Mouse (Mus musculus) kidney, adult 9 months (tissue): ENCODE measurements at regions not wholly inside any gene's neighbourhood (a gene's known extent, or its start where the extent isn't known, plus 50 kb on each side); places are given as distances from the start of the nearest gene placed in this dataset.

Experiments
- DNase-seq: peaks from one replicate; pipeline ENCODE4 v3.0.0; 2022

GRCm38 (mm10) chr4:69971721-69972120 is 438.5 kb downstream of the Cdk5rap2 start:
- no peak for DNase-seq

- DNase-seq, result no peak
Measured at GRCm38 (mm10) chr4:69968424-69968823, 441.8 kb downstream of the Cdk5rap2 start.
